Mouse (Mus musculus): ENCODE measurements around the gene Cmklr1. TPM values are rescaled to one million over a fixed set of nuclear protein-coding genes. Genes with fewer than 3 reads are reported as not detected.

Cmklr1 gene
- polyA plus RNA-seq, 1 experiment from 2014 or later = 2.6 TPM

DNA sequence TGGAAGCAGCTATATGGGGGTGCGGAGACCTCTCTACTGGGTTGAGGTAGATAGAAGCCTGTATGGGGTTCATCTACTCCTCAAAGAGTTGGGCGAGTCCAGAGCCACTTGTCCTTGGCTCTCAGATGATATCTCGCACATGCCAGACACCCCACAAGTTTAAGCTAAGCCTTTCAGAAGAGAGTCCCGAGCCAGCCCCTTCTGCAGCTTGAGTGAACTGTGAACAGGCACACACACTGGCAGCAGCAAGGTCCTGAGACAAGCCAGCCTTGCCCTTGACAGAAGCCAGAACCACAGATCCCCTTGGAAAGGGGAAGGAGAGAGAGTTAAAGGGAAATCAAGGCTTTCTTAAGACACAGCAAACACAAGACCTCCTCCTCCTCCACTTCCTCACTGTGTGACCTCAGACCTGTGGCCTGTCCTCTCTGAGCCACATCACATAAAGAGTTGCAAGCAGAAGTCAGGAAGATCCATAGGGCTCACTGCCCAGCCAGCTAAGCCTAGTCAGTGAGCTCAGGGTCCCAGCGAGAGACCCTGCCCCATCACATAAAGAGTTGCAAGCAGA is 1.5 kb downstream of the Cmklr1 start:
- H3K9ac ChIP-seq (ENCODE audit: low read length) = no peak overlapping the region
- H3K9me3 ChIP-seq (ENCODE audit: control insufficient read depth, low read length) = no peaks in the 10 kb centered on the region
- no peak for ATAC-seq (ENCODE audit: low FRiP score, low TSS enrichment)
- H3K4me1 ChIP-seq (replicated peaks; ENCODE audit: control insufficient read depth, insufficient read depth) = no peaks in the 10 kb centered on the region
- TF ChIP-seq EP300 (optimal IDR thresholded peaks at IDR 0.05) (no peak), CTCF (IDR thresholded peaks at IDR 0.05; ENCODE audit: low read depth) (no peak)
- no peak overlapping the region for H3K27ac ChIP-seq (replicated peaks)
- no peaks in the 10 kb centered on the region for H3K36me3 ChIP-seq (ENCODE audit: control insufficient read depth, insufficient read depth, low read length)
- H3K4me2 ChIP-seq (replicated peaks; ENCODE audit: low read depth) = 0 out of 2 replicates have a peak overlapping the region, but pooled peaks have one; percentile 8
- 70% methylated on average over 5 of the region's 5 CpGs for WGBS
- no peaks in the 10 kb centered on the region for H3K27me3 ChIP-seq (ENCODE audit: control insufficient read depth, insufficient read depth, low read length)
- no peak for DNase-seq (ENCODE audit: low spot score)
- H3K4me3 ChIP-seq (ENCODE audit: low read depth, low read length) = no peak overlapping the region

GRCm38 (mm10) chr5:113647141-113647540 is 3.1 kb downstream of the Cmklr1 start:
- ATAC-seq (ENCODE audit: low FRiP score, low TSS enrichment) (no peak), DNase-seq (ENCODE audit: low spot score) (no peak)
- no peak overlapping the region for H3K9ac ChIP-seq (ENCODE audit: low read length)
- no peaks in the 10 kb centered on the region for H3K36me3 ChIP-seq (ENCODE audit: control insufficient read depth, insufficient read depth, low read length)
- TF ChIP-seq CTCF (IDR thresholded peaks at IDR 0.05; ENCODE audit: low read depth) = no peak
- no peak for TF ChIP-seq EP300 (optimal IDR thresholded peaks at IDR 0.05)
- H3K27ac ChIP-seq (replicated peaks) = no peak overlapping the region
- 79% methylated on average over 8 of the region's 8 CpGs for WGBS
- H3K9me3 ChIP-seq (ENCODE audit: control insufficient read depth, low read length) = no peaks in the 10 kb centered on the region
- H3K4me3 ChIP-seq (ENCODE audit: low read depth, low read length) = no peak overlapping the region
- H3K27me3 ChIP-seq (ENCODE audit: control insufficient read depth, insufficient read depth, low read length) = no peaks in the 10 kb centered on the region
- no peaks in the 10 kb centered on the region for H3K4me1 ChIP-seq (replicated peaks; ENCODE audit: control insufficient read depth, insufficient read depth)
- H3K4me2 ChIP-seq (replicated peaks; ENCODE audit: low read depth) = no peak overlapping the region

DNA sequence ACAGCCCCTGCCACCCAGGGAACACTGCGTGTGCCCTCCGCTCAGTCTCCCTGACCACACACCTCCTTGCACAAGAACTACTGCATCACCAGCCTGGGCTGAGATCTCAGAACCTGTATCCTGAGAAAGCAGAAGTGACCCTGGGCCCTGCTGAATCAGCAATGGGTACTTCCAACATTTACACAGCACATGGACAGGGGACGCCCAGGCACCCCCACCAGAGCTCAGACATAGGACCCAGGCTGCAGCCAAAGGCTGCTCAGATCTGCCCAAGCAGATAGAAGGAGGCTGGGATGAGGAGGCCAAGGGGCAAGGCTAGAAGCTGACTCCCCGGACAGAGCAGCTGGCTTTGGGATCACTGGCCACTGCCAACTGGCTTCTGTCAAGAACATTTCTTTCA is 5.7 kb downstream of the Cmklr1 start:
- H3K9me3 ChIP-seq (ENCODE audit: control insufficient read depth, low read length) = no peaks in the 10 kb centered on the region
- TF ChIP-seq CTCF (IDR thresholded peaks at IDR 0.05; ENCODE audit: low read depth) = no peak
- TF ChIP-seq EP300 (optimal IDR thresholded peaks at IDR 0.05) = no peak
- no peak overlapping the region for H3K27ac ChIP-seq (replicated peaks)
- no peak overlapping the region for H3K9ac ChIP-seq (ENCODE audit: low read length)
- H3K4me3 ChIP-seq (ENCODE audit: low read depth, low read length) = no peak overlapping the region
- no peak overlapping the region for H3K4me2 ChIP-seq (replicated peaks; ENCODE audit: low read depth)
- no peaks in the 10 kb centered on the region for H3K36me3 ChIP-seq (ENCODE audit: control insufficient read depth, insufficient read depth, low read length)
- ATAC-seq (ENCODE audit: low FRiP score, low TSS enrichment) (no peak), DNase-seq (ENCODE audit: low spot score) (no peak)
- no peaks in the 10 kb centered on the region for H3K27me3 ChIP-seq (ENCODE audit: control insufficient read depth, insufficient read depth, low read length)
- WGBS = 74% methylated on average over 4 of the region's 4 CpGs
- no peaks in the 10 kb centered on the region for H3K4me1 ChIP-seq (replicated peaks; ENCODE audit: control insufficient read depth, insufficient read depth)

- WGBS = 56% methylated on average over 18 of the region's 18 CpGs
- DNase-seq (ENCODE audit: low spot score) = no peak
- Histone ChIP-seq H3K27ac (replicated peaks) (no peak overlapping the region), H3K4me1 (replicated peaks; ENCODE audit: control insufficient read depth, insufficient read depth) (no peaks in the 10 kb centered on the region), H3K4me2 (replicated peaks; ENCODE audit: low read depth) (no peak overlapping the region), H3K4me3 (ENCODE audit: low read depth, low read length) (no peak overlapping the region), H3K36me3 (ENCODE audit: control insufficient read depth, insufficient read depth, low read length) (no peaks in the 10 kb centered on the region), H3K27me3 (ENCODE audit: control insufficient read depth, insufficient read depth, low read length) (no peaks in the 10 kb centered on the region), H3K9me3 (ENCODE audit: control insufficient read depth, low read length) (no peaks in the 10 kb centered on the region), H3K9ac (ENCODE audit: low read length) (no peak overlapping the region)
- TF ChIP-seq CTCF (IDR thresholded peaks at IDR 0.05; ENCODE audit: low read depth) = no peak
- no peak for TF ChIP-seq EP300 (optimal IDR thresholded peaks at IDR 0.05)
- no peak for ATAC-seq (ENCODE audit: low FRiP score, low TSS enrichment)
These were observed 6.9 kb downstream of the Cmklr1 start for GRCm38 (mm10) chr5:113643107-113643848.

DNA sequence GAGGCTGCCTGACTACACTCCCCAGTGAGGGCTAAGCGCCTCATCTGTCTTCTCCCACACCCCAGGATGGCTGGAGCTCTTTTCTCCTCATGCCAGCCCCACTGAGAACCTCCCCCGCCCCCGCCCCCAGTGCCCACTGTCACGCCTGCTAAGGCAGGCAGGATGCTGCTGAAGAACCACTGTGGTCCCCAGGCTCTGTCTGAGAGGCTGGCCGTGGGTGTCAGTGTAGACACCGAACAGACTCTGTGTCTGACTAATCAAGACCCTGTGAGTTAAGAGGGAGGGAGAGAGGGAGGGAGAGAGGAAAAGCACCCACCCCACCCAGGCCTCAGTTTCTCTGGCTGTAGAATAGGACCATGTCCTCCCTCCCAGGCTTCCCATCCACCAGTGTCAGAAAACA is 9.2 kb downstream of the Cmklr1 start:
- Histone ChIP-seq H3K27ac (replicated peaks) (no peak overlapping the region), H3K27me3 (ENCODE audit: control insufficient read depth, insufficient read depth, low read length) (no peaks in the 10 kb centered on the region), H3K9me3 (ENCODE audit: control insufficient read depth, low read length) (no peaks in the 10 kb centered on the region), H3K36me3 (ENCODE audit: control insufficient read depth, insufficient read depth, low read length) (no peaks in the 10 kb centered on the region), H3K4me3 (ENCODE audit: low read depth, low read length) (no peak overlapping the region), H3K4me1 (replicated peaks; ENCODE audit: control insufficient read depth, insufficient read depth) (no peaks in the 10 kb centered on the region), H3K4me2 (replicated peaks; ENCODE audit: low read depth) (no peak overlapping the region), H3K9ac (ENCODE audit: low read length) (no peak overlapping the region)
- ATAC-seq (ENCODE audit: low FRiP score, low TSS enrichment) (no peak), DNase-seq (ENCODE audit: low spot score) (no peak)
- TF ChIP-seq EP300 (optimal IDR thresholded peaks at IDR 0.05) (no peak), CTCF (IDR thresholded peaks at IDR 0.05; ENCODE audit: low read depth) (no peak)
- WGBS = 68% methylated on average over 6 of the region's 6 CpGs

DNA sequence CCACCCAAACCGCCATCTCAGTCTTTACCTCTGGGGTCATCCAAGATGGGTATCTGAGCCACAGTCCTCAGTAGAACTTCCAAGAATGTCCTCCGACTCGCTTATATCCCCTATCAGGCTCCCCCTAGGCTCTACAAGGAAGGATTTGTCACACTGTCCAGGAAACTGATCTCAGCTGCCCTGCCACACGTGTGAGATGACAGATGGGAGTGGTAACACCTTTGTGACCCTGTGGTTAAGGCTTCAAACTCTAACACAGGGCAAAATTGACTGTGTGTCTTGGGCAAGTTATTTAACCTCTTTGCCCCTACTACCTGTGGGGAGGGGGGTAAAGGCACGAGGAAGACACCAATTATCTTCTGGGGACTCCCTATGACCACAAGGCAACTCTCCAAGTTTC is 11.1 kb downstream of the Cmklr1 start:
- ATAC-seq (ENCODE audit: low FRiP score, low TSS enrichment) (no peak), DNase-seq (ENCODE audit: low spot score) (no peak)
- Histone ChIP-seq H3K9me3 (ENCODE audit: control insufficient read depth, low read length) (no peaks in the 10 kb centered on the region), H3K27me3 (ENCODE audit: control insufficient read depth, insufficient read depth, low read length) (no peaks in the 10 kb centered on the region), H3K4me1 (replicated peaks; ENCODE audit: control insufficient read depth, insufficient read depth) (no peaks in the 10 kb centered on the region), H3K9ac (ENCODE audit: low read length) (no peak overlapping the region), H3K4me2 (replicated peaks; ENCODE audit: low read depth) (no peak overlapping the region), H3K4me3 (ENCODE audit: low read depth, low read length) (no peak overlapping the region), H3K36me3 (ENCODE audit: control insufficient read depth, insufficient read depth, low read length) (no peaks in the 10 kb centered on the region), H3K27ac (replicated peaks) (no peak overlapping the region)
- WGBS = 53% methylated on average over 5 of the region's 5 CpGs
- TF ChIP-seq EP300 (optimal IDR thresholded peaks at IDR 0.05) (no peak), CTCF (IDR thresholded peaks at IDR 0.05; ENCODE audit: low read depth) (no peak)

All from stomach, postnatal 0 days (tissue).